Mouse (Mus musculus) liver, postnatal 0 days (tissue): ENCODE data around the gene Npr1.

Experiments used
- CTCF ChIP-seq: sonication (generic); IDR thresholded peaks from 2 replicates; pipeline ENCODE4 v1.5.1; 2016; ENCODE audit warnings: antibody characterized with exemption, low read depth
- EP300 ChIP-seq: IDR thresholded peaks from 2 replicates; pipeline ENCODE4 v1.6.1; 2016; ENCODE audit warnings: antibody characterized with exemption, low read depth, mild to moderate bottlenecking

GRCm38 (mm10) chr3:90515242-90515641 lies 49.6 kb upstream of the Npr1 start:
- TF ChIP-seq CTCF (no peak), EP300 (no peak)
